Mouse (Mus musculus): ENCODE results near the gene Osbpl11. TPM values are rescaled to one million over a fixed set of nuclear protein-coding genes. Genes with fewer than 3 reads are reported as not detected.

Osbpl11 gene
- polyA plus RNA-seq (2012; rRNA removed; ENCODE audit: low replicate concordance), result 16.0 and 19.8 TPM in 2 replicates

DNA sequence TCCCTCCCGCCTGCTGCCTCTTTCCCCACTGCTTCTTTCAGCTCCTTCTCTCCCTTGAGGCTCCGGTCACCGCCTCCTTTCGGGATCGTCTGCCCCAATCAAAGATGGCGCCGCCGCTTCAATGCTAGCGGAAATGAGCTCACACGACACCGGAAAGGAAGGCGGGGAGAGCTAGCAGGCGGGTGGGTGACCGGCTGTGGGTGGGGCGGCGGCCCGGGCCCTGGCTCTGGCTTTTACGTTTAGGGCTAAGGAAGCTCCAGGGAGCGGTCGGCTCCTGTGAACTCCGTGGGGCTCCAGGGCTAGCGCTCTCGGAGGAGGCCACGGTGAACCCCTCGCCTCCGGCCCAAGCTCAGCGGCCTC lies at the start of gene Osbpl11:
Osbpl11 (plus strand) TSS at position 171 of the 360 bp plus-strand sequence.

DNA sequence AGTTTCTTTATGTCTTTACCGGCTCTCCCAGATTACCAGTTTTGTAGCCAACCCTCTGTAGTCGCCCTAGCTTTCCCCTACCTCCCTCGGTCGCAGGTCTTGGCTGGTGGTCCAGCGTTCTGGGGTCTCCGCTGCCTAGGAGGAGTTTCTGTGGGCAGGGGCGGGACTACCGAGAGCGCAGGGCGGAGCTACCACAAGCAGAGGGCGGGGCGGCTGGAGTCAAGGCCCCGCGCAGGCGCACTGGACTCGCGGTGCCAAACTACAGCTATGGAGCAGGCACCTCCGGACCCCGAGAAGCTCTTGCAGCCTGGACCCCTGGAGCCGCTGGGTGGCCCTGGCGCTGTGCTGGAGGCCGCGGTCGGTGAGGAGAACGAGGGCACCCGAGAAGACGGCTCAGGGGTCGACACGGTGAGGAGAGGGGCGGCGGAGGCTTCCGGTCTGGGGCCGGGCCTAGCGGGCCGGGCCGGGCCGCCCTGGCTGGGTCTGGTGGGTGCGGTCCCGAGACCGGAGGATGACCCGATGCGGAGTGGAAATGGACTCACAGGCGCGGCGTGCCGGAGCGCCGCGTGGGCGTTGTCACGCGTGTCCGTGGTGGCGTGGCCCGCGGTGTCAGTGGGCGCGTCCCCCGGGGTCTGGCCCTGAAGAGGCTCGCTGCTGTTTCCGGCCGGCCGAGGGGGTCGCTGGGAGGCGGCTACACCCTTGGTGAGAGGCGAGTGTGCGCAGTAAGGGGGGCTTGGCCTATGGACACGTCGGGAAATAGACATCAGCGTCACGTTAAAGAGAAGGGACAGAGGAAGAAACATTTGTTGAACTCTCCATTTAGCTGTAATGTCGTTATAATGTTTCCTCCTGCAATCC lies 66.6 kb downstream of the Osbpl11 start, which contains the start of gene Snx4:
Snx4 (plus strand) TSS at position 249 of the 858 bp plus-strand sequence.

Other genes starting within 250 kb of the Osbpl11 start
- gene Iqcg, start 128.9 kb upstream of the Osbpl11 start, polyA plus RNA-seq (2012; rRNA removed; ENCODE audit: low replicate concordance), result 0.04 and 0.72 TPM in 2 replicates
- gene Rpl35a, start 128.6 kb upstream of the Osbpl11 start, polyA plus RNA-seq (2012; rRNA removed; ENCODE audit: low replicate concordance), result 134 and 275 TPM in 2 replicates
- 2.3 and 2.7 TPM in 2 replicates for gene Lmln, start 122.5 kb upstream of the Osbpl11 start, polyA plus RNA-seq (2012; rRNA removed; ENCODE audit: low replicate concordance)
- gene Snx4, start 66.4 kb downstream of the Osbpl11 start, polyA plus RNA-seq (2012; rRNA removed; ENCODE audit: low replicate concordance), result 7.0 and 13.2 TPM in 2 replicates
- gene Zfp148, start 195.8 kb downstream of the Osbpl11 start, polyA plus RNA-seq (2012; rRNA removed; ENCODE audit: low replicate concordance), result 5.8 and 13.3 TPM in 2 replicates